Mouse (Mus musculus): ENCODE measurements around the gene Nlrp6.

- no peak for TF ChIP-seq EP300 (IDR thresholded peaks at IDR 0.05; ENCODE audit: insufficient read depth, low read depth, low read length)
- TF ChIP-seq CTCF (IDR thresholded peaks at IDR 0.05): no peak
Observed at GRCm38 (mm10) chr7:140974940-140975339, 54.2 kb downstream of the Nlrp6 start.

Measured in heart, adult 2 months (tissue).